Mouse (Mus musculus) regulatory T cell (primary cell): ENCODE data around the gene Dctn1.

Experiments used
- in situ Hi-C: fragments of 300-600 bp; cut with MboI, MseI; formaldehyde crosslinking; loops from one replicate; pipeline ENCODE4 v1.15.1; 2025; ENCODE audit warnings: high pct_unique_total_duplicates

Dctn1 gene

GRCm38 (mm10) chr6:83165607-83166242 lies at the start of gene Dctn1:
Gene Dctn1 (plus strand): TSS chr6:83165920.
- in situ Hi-C loops: no loop called here

- in situ Hi-C loops: no loop called here
Observed at GRCm38 (mm10) chr6:83116373-83117164, 49.2 kb upstream of the Dctn1 start.

- in situ Hi-C loops: no loop called here
Observed at GRCm38 (mm10) chr6:83117165-83117438, 48.6 kb upstream of the Dctn1 start.

GRCm38 (mm10) chr6:83117616-83118015 lies 48.1 kb upstream of the Dctn1 start:
- in situ Hi-C loops: no loop called here

GRCm38 (mm10) chr6:83118369-83118768 lies 47.4 kb upstream of the Dctn1 start:
- in situ Hi-C loops: no loop called here

GRCm38 (mm10) chr6:83118825-83119733 lies 46.6 kb upstream of the Dctn1 start:
- in situ Hi-C loops: no loop called here

GRCm38 (mm10) chr6:83119734-83120051 lies 46.0 kb upstream of the Dctn1 start:
- in situ Hi-C loops: no loop called here

GRCm38 (mm10) chr6:83120930-83121862 lies 44.5 kb upstream of the Dctn1 start, which contains the start of gene Wbp1:
Gene Wbp1 (minus strand): TSS chr6:83121559.
- in situ Hi-C loops: no loop called here

GRCm38 (mm10) chr6:83121863-83122710 lies 43.6 kb upstream of the Dctn1 start:
- in situ Hi-C loops: no loop called here

- in situ Hi-C loops: no loop called here
Observed at GRCm38 (mm10) chr6:83122961-83123360, 42.8 kb upstream of the Dctn1 start.

GRCm38 (mm10) chr6:83124851-83125312 lies 40.8 kb upstream of the Dctn1 start:
- in situ Hi-C loops: no loop called here

GRCm38 (mm10) chr6:83125331-83125730 lies 40.4 kb upstream of the Dctn1 start, which contains the start of gene Ino80b:
Gene Ino80b (minus strand): TSS chr6:83125431.
- in situ Hi-C loops: no loop called here

GRCm38 (mm10) chr6:83127419-83127818 lies 38.3 kb upstream of the Dctn1 start:
- in situ Hi-C loops: no loop called here

- in situ Hi-C loops: no loop called here
Observed at GRCm38 (mm10) chr6:83131469-83132034, 34.2 kb upstream of the Dctn1 start.

- in situ Hi-C loops: no loop called here
Observed at GRCm38 (mm10) chr6:83132176-83132919, 33.4 kb upstream of the Dctn1 start.

GRCm38 (mm10) chr6:83134226-83134625 lies 31.5 kb upstream of the Dctn1 start:
- in situ Hi-C loops: no loop called here

- in situ Hi-C loops: no loop called here
Observed at GRCm38 (mm10) chr6:83134951-83135513, 30.7 kb upstream of the Dctn1 start, which contains the start of gene Rtkn. Gene Rtkn (plus strand): TSS chr6:83135463.

- in situ Hi-C loops: no loop called here
Observed at GRCm38 (mm10) chr6:83135571-83136161, 30.1 kb upstream of the Dctn1 start.
